Mouse (Mus musculus): ENCODE measurements around the gene Gm21983. TPM values are rescaled to one million over a fixed set of nuclear protein-coding genes. Genes with fewer than 3 reads are reported as not detected.

The Gm21983 gene
- polyA plus RNA-seq, 1 experiment from 2014 or later = 0.36 TPM

GRCm38 (mm10) chr7:27203730-27204449 lies 23.0 kb upstream of the Gm21983 start:
- WGBS = 97% methylated on average over 8 of the region's 8 CpGs
- no peaks in the 10 kb centered on the region for H3K4me1 ChIP-seq (replicated peaks)
- no peak overlapping the region for H3K9ac ChIP-seq (replicated peaks)
- no peak overlapping the region for H3K4me3 ChIP-seq (replicated peaks)
- H3K36me3 ChIP-seq = peaks cover 72% of the 10 kb centered on the region
- no peak for ATAC-seq
- H3K27ac ChIP-seq = no peak overlapping the region
- no peak overlapping the region for H3K4me2 ChIP-seq (replicated peaks)
- no peaks in the 10 kb centered on the region for H3K27me3 ChIP-seq
- no peaks in the 10 kb centered on the region for H3K9me3 ChIP-seq

GRCm38 (mm10) chr7:27198779-27199178 lies 17.9 kb upstream of the Gm21983 start:
- Histone ChIP-seq H3K9me3 (no peaks in the 10 kb centered on the region), H3K27me3 (no peaks in the 10 kb centered on the region), H3K27ac (no peak overlapping the region), H3K9ac (replicated peaks) (no peak overlapping the region), H3K4me1 (replicated peaks) (peaks cover 20% of the 10 kb centered on the region), H3K4me2 (replicated peaks) (no peak overlapping the region), H3K4me3 (replicated peaks) (no peak overlapping the region), H3K36me3 (peaks cover 37% of the 10 kb centered on the region)
- 93% methylated on average over 8 of the region's 8 CpGs for WGBS
- no peak for ATAC-seq

- no peak overlapping the region for H3K4me2 ChIP-seq (replicated peaks)
- peaks cover 37% of the 10 kb centered on the region for H3K36me3 ChIP-seq
- H3K27me3 ChIP-seq = no peaks in the 10 kb centered on the region
- no peaks in the 10 kb centered on the region for H3K9me3 ChIP-seq
- H3K4me3 ChIP-seq (replicated peaks) = no peak overlapping the region
- no peak overlapping the region for H3K27ac ChIP-seq
- peaks cover 24% of the 10 kb centered on the region for H3K4me1 ChIP-seq (replicated peaks)
- no peak for ATAC-seq
- no peak overlapping the region for H3K9ac ChIP-seq (replicated peaks)
Observed at GRCm38 (mm10) chr7:27198355-27198754, 17.5 kb upstream of the Gm21983 start.

GRCm38 (mm10) chr7:27197634-27198033 lies 16.7 kb upstream of the Gm21983 start:
- H3K4me2 ChIP-seq (replicated peaks) = no peak overlapping the region
- peaks cover 37% of the 10 kb centered on the region for H3K36me3 ChIP-seq
- H3K4me3 ChIP-seq (replicated peaks) = no peak overlapping the region
- H3K27ac ChIP-seq = no peak overlapping the region
- no peaks in the 10 kb centered on the region for H3K27me3 ChIP-seq
- WGBS = 96% methylated on average over 8 of the region's 8 CpGs
- ATAC-seq = no peak
- H3K4me1 ChIP-seq (replicated peaks) = peaks cover 30% of the 10 kb centered on the region
- no peak overlapping the region for H3K9ac ChIP-seq (replicated peaks)
- H3K9me3 ChIP-seq = no peaks in the 10 kb centered on the region

GRCm38 (mm10) chr7:27197136-27197535 lies 16.2 kb upstream of the Gm21983 start:
- Histone ChIP-seq H3K36me3 (peaks cover 37% of the 10 kb centered on the region), H3K27ac (no peak overlapping the region), H3K9me3 (no peaks in the 10 kb centered on the region), H3K4me2 (replicated peaks) (no peak overlapping the region), H3K4me1 (replicated peaks) (peaks cover 30% of the 10 kb centered on the region), H3K9ac (replicated peaks) (no peak overlapping the region), H3K27me3 (no peaks in the 10 kb centered on the region), H3K4me3 (replicated peaks) (no peak overlapping the region)
- ATAC-seq = no peak
- WGBS = 84% methylated on average over 3 of the region's 3 CpGs

GRCm38 (mm10) chr7:27195681-27196611 lies 15.1 kb upstream of the Gm21983 start, which contains the start of the genes BC024978 and Snrpa:
Gene BC024978 (plus strand): TSS chr7:27195781.
Gene Snrpa (minus strand): TSS chr7:27196271.
- Histone ChIP-seq H3K27ac (peak within 1 kb of the TSS; percentile 97), H3K36me3 (peaks cover 41% of the 10 kb centered on the region), H3K9ac (replicated peaks) (peak within 1 kb of the TSS; percentile 86), H3K27me3 (no peaks in the 10 kb centered on the region), H3K4me3 (replicated peaks) (peak within 1 kb of the TSS; percentile 86), H3K4me2 (replicated peaks) (peak within 1 kb of the TSS; percentile 95), H3K9me3 (no peaks in the 10 kb centered on the region), H3K4me1 (replicated peaks) (peaks cover 30% of the 10 kb centered on the region)
- ATAC-seq = peak; percentile 99
- WGBS = 1% methylated on average over 64 of the region's 64 CpGs

GRCm38 (mm10) chr7:27193731-27194130 lies 12.8 kb upstream of the Gm21983 start:
- H3K27me3 ChIP-seq = no peaks in the 10 kb centered on the region
- H3K4me1 ChIP-seq (replicated peaks) = peaks cover 30% of the 10 kb centered on the region
- no peak for ATAC-seq
- no peak overlapping the region for H3K27ac ChIP-seq
- peak overlapping the region; percentile 95 for H3K4me2 ChIP-seq (replicated peaks)
- H3K36me3 ChIP-seq = peaks cover 61% of the 10 kb centered on the region
- WGBS = 88% methylated on average over 4 of the region's 4 CpGs
- peak overlapping the region; percentile 44 for H3K9ac ChIP-seq (replicated peaks)
- H3K4me3 ChIP-seq (replicated peaks) = peak overlapping the region; percentile 5
- no peaks in the 10 kb centered on the region for H3K9me3 ChIP-seq

DNA sequence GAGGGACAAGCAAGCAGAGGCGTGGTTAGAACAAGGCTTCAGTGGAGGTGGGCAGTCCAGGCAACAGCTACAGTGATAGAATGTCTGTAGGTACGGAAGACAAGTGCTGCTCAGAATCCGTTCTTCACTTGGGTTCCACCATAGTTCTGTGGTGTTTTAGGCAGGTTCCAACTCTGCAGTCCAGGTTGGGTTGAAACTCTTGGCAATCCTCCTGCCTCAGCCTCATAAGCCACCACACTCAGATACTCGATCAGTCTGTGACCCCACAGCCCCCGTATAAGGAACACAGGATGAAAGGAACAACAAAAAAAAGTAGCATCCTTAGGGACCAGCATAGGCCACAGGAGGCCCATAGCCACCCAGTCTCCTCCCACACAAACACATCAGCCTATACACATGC lies 11.5 kb upstream of the Gm21983 start:
- H3K4me3 ChIP-seq (replicated peaks) = no peak overlapping the region
- H3K27me3 ChIP-seq = no peaks in the 10 kb centered on the region
- peaks cover 68% of the 10 kb centered on the region for H3K36me3 ChIP-seq
- WGBS = 93% methylated on average over 5 of the region's 5 CpGs
- H3K9me3 ChIP-seq = no peaks in the 10 kb centered on the region
- H3K4me2 ChIP-seq (replicated peaks) = no peak overlapping the region
- H3K4me1 ChIP-seq (replicated peaks) = peaks cover 30% of the 10 kb centered on the region
- no peak for ATAC-seq
- no peak overlapping the region for H3K9ac ChIP-seq (replicated peaks)
- H3K27ac ChIP-seq = no peak overlapping the region

- H3K4me1 ChIP-seq (replicated peaks) = peaks cover 16% of the 10 kb centered on the region
- ATAC-seq = peak; percentile 31; the same call in 1 of the 2 replicates
- no peak overlapping the region for H3K27ac ChIP-seq
- no peak overlapping the region for H3K4me3 ChIP-seq (replicated peaks)
- peaks cover 97% of the 10 kb centered on the region for H3K36me3 ChIP-seq
- H3K27me3 ChIP-seq = no peaks in the 10 kb centered on the region
- no peak overlapping the region for H3K4me2 ChIP-seq (replicated peaks)
- no peaks in the 10 kb centered on the region for H3K9me3 ChIP-seq
- 93% methylated on average over 10 of the region's 10 CpGs for WGBS
- no peak overlapping the region for H3K9ac ChIP-seq (replicated peaks)
Observed at GRCm38 (mm10) chr7:27189271-27189931, 8.5 kb upstream of the Gm21983 start.

GRCm38 (mm10) chr7:27185986-27186385 lies 5.1 kb upstream of the Gm21983 start:
- WGBS = 93% methylated on average over 5 of the region's 5 CpGs
- peaks cover 80% of the 10 kb centered on the region for H3K36me3 ChIP-seq
- H3K9ac ChIP-seq (replicated peaks) = no peak overlapping the region
- H3K4me3 ChIP-seq (replicated peaks) = no peak overlapping the region
- no peak for ATAC-seq
- no peaks in the 10 kb centered on the region for H3K27me3 ChIP-seq
- H3K27ac ChIP-seq = no peak overlapping the region
- no peaks in the 10 kb centered on the region; the same call in 1 of the 2 replicates for H3K4me1 ChIP-seq (replicated peaks)
- H3K9me3 ChIP-seq = no peaks in the 10 kb centered on the region
- H3K4me2 ChIP-seq (replicated peaks) = no peak overlapping the region

DNA sequence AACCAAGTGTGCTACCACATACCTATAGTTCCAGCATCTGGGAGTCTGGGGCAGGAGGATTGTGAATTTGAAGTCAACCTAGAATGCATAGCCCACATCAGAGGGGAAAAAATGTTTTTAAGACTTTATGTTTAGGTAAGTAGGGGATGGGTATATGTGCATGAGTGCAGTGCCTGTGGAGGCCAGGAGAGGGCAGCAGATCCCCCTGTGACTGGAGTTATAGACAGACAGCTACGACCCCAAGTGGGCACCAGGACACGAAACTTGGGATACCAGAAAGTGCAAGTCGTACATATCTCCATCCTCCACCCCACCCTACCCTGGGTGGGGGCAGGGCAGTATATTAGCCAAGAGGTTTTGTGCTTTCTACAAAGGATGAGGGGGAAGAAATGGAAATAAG lies 4.1 kb upstream of the Gm21983 start:
- Histone ChIP-seq H3K27me3 (no peaks in the 10 kb centered on the region), H3K4me1 (replicated peaks) (peaks cover 7% of the 10 kb centered on the region), H3K36me3 (peaks cover 70% of the 10 kb centered on the region), H3K27ac (no peak overlapping the region), H3K4me3 (replicated peaks) (no peak overlapping the region), H3K4me2 (replicated peaks) (no peak overlapping the region), H3K9ac (replicated peaks) (no peak overlapping the region), H3K9me3 (no peaks in the 10 kb centered on the region)
- WGBS = 72% methylated on average over 3 of the region's 3 CpGs
- ATAC-seq = no peak

DNA sequence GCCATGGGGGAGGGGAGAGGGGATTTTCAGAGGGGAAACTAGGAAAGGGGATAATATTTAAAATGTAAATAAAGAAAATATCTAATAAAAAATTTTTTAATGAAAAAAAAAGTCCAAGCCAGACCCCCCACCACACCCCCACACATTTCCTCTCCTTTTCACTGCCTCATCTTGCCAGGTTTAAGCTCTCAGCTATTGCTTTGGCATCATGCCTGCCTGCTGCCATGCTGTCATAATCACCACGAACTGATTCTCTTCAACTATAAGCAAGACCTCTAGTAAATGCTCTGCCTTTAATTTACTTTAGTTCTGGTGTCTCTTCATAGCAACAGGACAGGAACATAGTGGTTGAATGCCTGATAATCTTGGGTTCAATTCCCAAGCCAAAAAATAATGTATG lies 1.6 kb upstream of the Gm21983 start:
- Histone ChIP-seq H3K4me1 (replicated peaks) (peaks cover 21% of the 10 kb centered on the region), H3K9ac (replicated peaks) (no peak overlapping the region), H3K27ac (no peak overlapping the region), H3K4me2 (replicated peaks) (no peak overlapping the region), H3K27me3 (no peaks in the 10 kb centered on the region), H3K9me3 (no peaks in the 10 kb centered on the region), H3K36me3 (peaks cover 45% of the 10 kb centered on the region), H3K4me3 (replicated peaks) (no peak overlapping the region)
- ATAC-seq = no peak
- 79% methylated on average over 1 of the region's 1 CpGs for WGBS
